Mouse (Mus musculus) liver, adult 2 months (tissue): ENCODE data around the gene Gpr3.

Source experiments
- CTCF ChIP-seq: fragments of 200-500 bp; IDR thresholded peaks from 2 replicates; pipeline ENCODE4 v1.5.1; 2011; ENCODE audit warnings: low read depth, low read length, control low read depth
- POLR2A ChIP-seq: fragments of 200-500 bp; IDR thresholded peaks from 2 replicates; pipeline ENCODE4 v1.6.1; 2011; ENCODE audit warnings: low read length, control low read depth; ENCODE audit not compliant: insufficient read depth; ENCODE audit errors: extremely low read depth

DNA sequence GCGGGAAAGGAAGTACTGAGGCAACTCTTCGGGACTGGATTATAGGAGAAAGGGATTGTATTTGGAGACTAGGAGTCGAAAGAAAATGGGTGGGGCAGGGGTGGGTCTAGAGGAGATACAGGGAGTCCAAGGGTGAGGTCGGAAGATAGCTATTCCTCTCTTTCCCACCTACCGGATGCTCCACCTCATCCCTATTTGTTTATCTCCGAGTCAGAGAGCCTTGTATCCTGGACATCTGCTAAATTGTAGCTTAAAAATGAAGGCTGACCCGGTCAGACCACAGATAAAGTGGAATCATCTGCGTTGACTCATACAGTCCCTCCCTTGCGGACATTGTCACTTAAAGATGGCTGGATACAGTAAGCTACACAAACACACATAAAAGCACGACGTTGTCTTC, 29.6 kb upstream of the Gpr3 start:
- TF ChIP-seq CTCF (no peak), POLR2A (no peak)
